9 mouse cellular contexts compared by ENCODE assay signal in genomic region chr5:128730634-128731033, GRCm38 (mm10). TPM values are rescaled to one million over a fixed set of nuclear protein-coding genes. Genes with fewer than 3 reads are reported as not detected.
DNase-seq lines count a peak whose midpoint lies in the region; ATAC-seq and TF ChIP-seq lines count a peak whose summit lies in the region.
"Had no signal": no experiment of that assay in that cellular context is flagged by ENCODE, and none has a peak within 500 bp of the region (broad histone marks: within the 10 kb centered on the region; RNA-seq: fewer than 3 reads in every experiment).

No protein-coding gene starts in this region.

- WGBS in heart, adult 2 months, result 37% methylated on average over 5 of the region's 5 CpGs
- 49% methylated on average over 5 of the region's 5 CpGs for WGBS in liver, postnatal 0 days (ENCODE audit: insufficient replicate concordance)

- H3K36me3 ChIP-seq in heart, adult 2 months (ENCODE audit: control insufficient read depth, insufficient read depth, low read length), result no peaks in the 10 kb centered on the region
- H3K36me3 ChIP-seq in megakaryocyte, embryonic 14.5 days (replicated peaks; ENCODE audit: low read length), result no peaks in the 10 kb centered on the region
- H3K36me3 ChIP-seq in liver, postnatal 0 days (replicated peaks; ENCODE audit: insufficient read depth, low read length), result no peaks in the 10 kb centered on the region
- H3K36me3 ChIP-seq: liver, embryonic 15.5 days had no signal

- intact Hi-C loops in heart, adult 2 months (cut with DNase I), result loop anchor here (10.0 kb wide), 1 partner anchor 244 kb away; no protein-coding TSS in a partner anchor
- intact Hi-C loops in heart, postnatal 25 days (cut with DNase I), result loop anchor here (5.0 kb wide), 1 partner anchor 242 kb away; no protein-coding TSS in a partner anchor

- H3K27me3 ChIP-seq in heart, adult 2 months (ENCODE audit: control insufficient read depth, insufficient read depth, low read length), result no peaks in the 10 kb centered on the region
- no peaks in the 10 kb centered on the region for H3K27me3 ChIP-seq in megakaryocyte, embryonic 14.5 days (replicated peaks)
- no peaks in the 10 kb centered on the region for H3K27me3 ChIP-seq in liver, postnatal 0 days (ENCODE audit: insufficient read depth, low read length)
- H3K27me3 ChIP-seq: liver, embryonic 15.5 days had no signal

- H3K9ac ChIP-seq in heart, adult 2 months (ENCODE audit: low read depth, low read length), result no peak overlapping the region
- H3K9ac ChIP-seq in liver, postnatal 0 days (replicated peaks), result no peak overlapping the region
- H3K9ac ChIP-seq: liver, embryonic 15.5 days had no signal

- no peak for ATAC-seq in megakaryocyte, adult 5-6 weeks (ENCODE audit: poor library complexity, severe bottlenecking)
- no peak for ATAC-seq in liver, postnatal 0 days
- ATAC-seq in monocyte, adult 5-6 weeks (replicated peaks; ENCODE audit: insufficient number of reproducible peaks, low FRiP score, low TSS enrichment, poor library complexity, severe bottlenecking), result no peak

- no peak for TF ChIP-seq POLR2A in heart, adult 2 months (IDR thresholded peaks at IDR 0.05; ENCODE audit: insufficient read depth, low read depth, low read length)

- TF ChIP-seq EP300 in heart, adult 2 months (IDR thresholded peaks at IDR 0.05; ENCODE audit: insufficient read depth, low read depth, low read length), result no peak
- no peak for TF ChIP-seq EP300 in liver, postnatal 0 days (IDR thresholded peaks at IDR 0.05; ENCODE audit: low read depth)

- H3K79me2 ChIP-seq in heart, adult 2 months (replicated peaks; ENCODE audit: control insufficient read depth, insufficient read depth, low read length), result no peaks in the 10 kb centered on the region

- H3K4me1 ChIP-seq in heart, adult 2 months (ENCODE audit: control insufficient read depth, insufficient read depth, low read length), result no peaks in the 10 kb centered on the region
- no peaks in the 10 kb centered on the region for H3K4me1 ChIP-seq in megakaryocyte, embryonic 14.5 days
- no peaks in the 10 kb centered on the region for H3K4me1 ChIP-seq in liver, postnatal 0 days (ENCODE audit: insufficient read depth)
- H3K4me1 ChIP-seq: liver, embryonic 15.5 days had no signal

- H3K27ac ChIP-seq in heart, adult 2 months, result no peak overlapping the region
- no peak overlapping the region for H3K27ac ChIP-seq in liver, postnatal 0 days (ENCODE audit: low read depth)
- H3K27ac ChIP-seq: liver, embryonic 15.5 days had no signal

- no peak overlapping the region for H3K4me3 ChIP-seq in heart, adult 2 months
- H3K4me3 ChIP-seq in megakaryocyte, embryonic 14.5 days (replicated peaks), result peak overlapping the region; percentile 28
- no peak overlapping the region for H3K4me3 ChIP-seq in liver, postnatal 0 days (ENCODE audit: low read depth, low read length)
- H3K4me3 ChIP-seq: liver, embryonic 15.5 days had no signal

- DNase-seq in heart, adult 2 months, result no peak
- no peak for DNase-seq in heart, postnatal 25 days (ENCODE audit: low spot score)
- peak; percentile 26 to 58 for DNase-seq in adrenal gland, postnatal 36 days
- no peak for DNase-seq in liver, postnatal 0 days
- DNase-seq in layer of hippocampus, adult 9-10 months (ENCODE audit: low spot score), result no peak

- TF ChIP-seq CTCF in heart, adult 2 months (IDR thresholded peaks at IDR 0.05), result peak; percentile 61
- peak; percentile 48 for TF ChIP-seq CTCF in liver, postnatal 0 days (IDR thresholded peaks at IDR 0.05; ENCODE audit: low read depth)

- H3K4me2 ChIP-seq in liver, postnatal 0 days (ENCODE audit: low read depth, low read length), result no peak overlapping the region
- H3K4me2 ChIP-seq: liver, embryonic 15.5 days had no signal

- H3K9me3 ChIP-seq in megakaryocyte, embryonic 14.5 days, result peaks cover 21% of the 10 kb centered on the region
- H3K9me3 ChIP-seq in liver, postnatal 0 days (ENCODE audit: low read length), result no peaks in the 10 kb centered on the region
- H3K9me3 ChIP-seq: liver, embryonic 15.5 days had no signal

RNA-seq across cellular contexts. Expression of gene Piwil1, which starts 28.3 kb away (rescaled TPM):
- not detected for total RNA-seq in heart, adult 2 months (2021)
- 0.08 and 0.09 TPM in 2 replicates for polyA plus RNA-seq in heart, adult 2 months (2012; rRNA removed)
- not detected for total RNA-seq in heart, postnatal 25 days (2021)
- polyA plus RNA-seq in megakaryocyte, embryonic 14.5 days (2012; ENCODE audit: insufficient read depth, low replicate concordance), result not detected in 2 replicates
- total RNA-seq in megakaryocyte, adult 5-6 weeks (2015), result not detected in 2 replicates
- total RNA-seq in megakaryocyte, adult 5-6 weeks (2017), result not detected in 2 replicates
- total RNA-seq in adrenal gland, postnatal 36 days (2021), result not detected
- polyA plus RNA-seq in liver, postnatal 0 days (2015; fragmentation: Nextera tagmentation; extraction: Ambion mirVana), result not detected in 2 replicates
- total RNA-seq in monocyte, adult 5-6 weeks (2017), result not detected in 3 replicates
- polyA plus RNA-seq: liver, embryonic 15.5 days had no signal

Comparison
In these comparisons a context has a peak if more than half of its experiments do, and no peak if none do; other contexts are left out.
1. DNase-seq: peak in adrenal gland, postnatal 36 days (2 of 2); none in heart, adult 2 months (0 of 2), heart, postnatal 25 days (single experiment), liver, postnatal 0 days (single experiment) and layer of hippocampus, adult 9-10 months (single experiment).